Mouse (Mus musculus): Measurements from ENCODE around the gene Tarbp2. TPM values are rescaled to one million over a fixed set of nuclear protein-coding genes. Genes with fewer than 3 reads are reported as not detected.

Tarbp2 gene
- polyA plus RNA-seq, 1 experiment: 47.5 TPM

DNA sequence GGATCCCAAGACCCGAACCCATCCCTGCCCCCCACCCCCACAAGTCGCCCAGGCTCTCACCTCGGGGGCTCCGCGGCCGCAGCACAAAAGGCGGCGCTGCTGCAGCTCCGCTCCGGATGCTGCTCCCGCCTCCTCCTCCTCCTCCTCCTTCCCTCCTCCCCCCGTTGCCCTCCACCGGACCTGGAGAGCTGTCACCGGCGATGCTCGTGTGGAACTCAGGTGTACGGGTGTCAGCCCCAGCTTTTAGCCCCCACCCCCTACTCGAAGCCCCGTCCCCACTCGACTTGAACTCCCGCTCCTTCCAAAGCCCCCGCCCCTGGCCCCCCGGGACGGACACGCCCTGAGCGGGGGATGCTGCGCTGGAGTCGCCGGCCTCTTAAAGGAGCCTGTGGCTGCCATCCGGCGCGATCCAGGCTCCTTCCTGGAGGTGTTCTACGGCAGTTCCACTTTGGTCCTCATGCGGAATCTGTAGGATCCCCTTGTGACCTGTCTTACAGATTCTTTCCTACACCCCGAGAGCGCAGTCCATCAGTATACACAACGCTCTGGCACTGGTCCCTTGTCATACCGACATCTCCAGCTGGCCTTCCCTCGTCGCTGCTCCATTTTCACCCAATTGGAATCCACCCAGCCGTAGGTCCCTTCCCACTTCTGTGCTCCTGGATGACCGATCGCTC is 1.1 kb upstream of the Tarbp2 start, which contains the start of gene Map3k12:
Map3k12 (minus strand) TSS at position 337 of the 677 bp plus-strand sequence.
- Histone ChIP-seq H3K9ac (ENCODE audit: low read depth, poor library complexity, severe bottlenecking) (peak within 1 kb of the TSS; percentile 62), H3K27me3 (ENCODE audit: control insufficient read depth, insufficient read depth, low read length, poor library complexity, severe bottlenecking) (no peaks in the 10 kb centered on the region), H3K27ac (ENCODE audit: insufficient read depth, low read length) (peak within 1 kb of the TSS; percentile 63), H3K36me3 (ENCODE audit: control insufficient read depth, insufficient read depth, low read length, poor library complexity, severe bottlenecking) (no peaks in the 10 kb centered on the region), H3K4me1 (ENCODE audit: control insufficient read depth, insufficient read depth, low read length) (peaks cover 6% of the 10 kb centered on the region), H3K4me3 (ENCODE audit: low read depth, low read length) (peak within 1 kb of the TSS; percentile 67), H3K9me3 (replicated peaks; ENCODE audit: control insufficient read depth, insufficient read depth, low read length, poor library complexity, severe bottlenecking) (no peaks in the 10 kb centered on the region)
- no peak for TF ChIP-seq CTCF (IDR thresholded peaks at IDR 0.05; ENCODE audit: low read depth, low read length)
- no peak for TF ChIP-seq POLR2A (IDR thresholded peaks at IDR 0.05; ENCODE audit: insufficient read depth, low read length)
- no peak for TF ChIP-seq EP300 (IDR thresholded peaks at IDR 0.05; ENCODE audit: insufficient read depth, low read depth, low read length)

GRCm38 (mm10) chr15:102517631-102517975 is 389 bp upstream of the Tarbp2 start:
- TF ChIP-seq POLR2A (IDR thresholded peaks at IDR 0.05; ENCODE audit: insufficient read depth, low read length) (peak; percentile 78), CTCF (IDR thresholded peaks at IDR 0.05; ENCODE audit: low read depth, low read length) (no peak)
- H3K4me1 ChIP-seq (ENCODE audit: control insufficient read depth, insufficient read depth, low read length): peaks cover 3% of the 10 kb centered on the region
- H3K36me3 ChIP-seq (ENCODE audit: control insufficient read depth, insufficient read depth, low read length, poor library complexity, severe bottlenecking): peaks cover 4% of the 10 kb centered on the region; the same call in 1 of the 2 replicates
- no peaks in the 10 kb centered on the region for H3K9me3 ChIP-seq (replicated peaks; ENCODE audit: control insufficient read depth, insufficient read depth, low read length, poor library complexity, severe bottlenecking)
- H3K27me3 ChIP-seq (ENCODE audit: control insufficient read depth, insufficient read depth, low read length, poor library complexity, severe bottlenecking): no peaks in the 10 kb centered on the region
- no peak overlapping the region for H3K27ac ChIP-seq (ENCODE audit: insufficient read depth, low read length)
- H3K9ac ChIP-seq (ENCODE audit: low read depth, poor library complexity, severe bottlenecking): peak overlapping the region; percentile 62
- H3K4me3 ChIP-seq (ENCODE audit: low read depth, low read length): peak overlapping the region; percentile 65

GRCm38 (mm10) chr15:102518859-102519201 is 838 bp downstream of the Tarbp2 start:
- H3K4me1 ChIP-seq (ENCODE audit: control insufficient read depth, insufficient read depth, low read length): peaks cover 3% of the 10 kb centered on the region
- peak overlapping the region; percentile 36; the same call in 1 of the 2 replicates for H3K27ac ChIP-seq (ENCODE audit: insufficient read depth, low read length)
- H3K36me3 ChIP-seq (ENCODE audit: control insufficient read depth, insufficient read depth, low read length, poor library complexity, severe bottlenecking): peaks cover 6% of the 10 kb centered on the region; the same call in 1 of the 2 replicates
- H3K4me3 ChIP-seq (ENCODE audit: low read depth, low read length): peak overlapping the region; percentile 95
- H3K9me3 ChIP-seq (replicated peaks; ENCODE audit: control insufficient read depth, insufficient read depth, low read length, poor library complexity, severe bottlenecking): no peaks in the 10 kb centered on the region
- H3K27me3 ChIP-seq (ENCODE audit: control insufficient read depth, insufficient read depth, low read length, poor library complexity, severe bottlenecking): no peaks in the 10 kb centered on the region
- peak overlapping the region; percentile 68 for H3K9ac ChIP-seq (ENCODE audit: low read depth, poor library complexity, severe bottlenecking)
- TF ChIP-seq POLR2A (IDR thresholded peaks at IDR 0.05; ENCODE audit: insufficient read depth, low read length) (no peak), CTCF (IDR thresholded peaks at IDR 0.05; ENCODE audit: low read depth, low read length) (no peak), EP300 (IDR thresholded peaks at IDR 0.05; ENCODE audit: insufficient read depth, low read depth, low read length) (no peak)

DNA sequence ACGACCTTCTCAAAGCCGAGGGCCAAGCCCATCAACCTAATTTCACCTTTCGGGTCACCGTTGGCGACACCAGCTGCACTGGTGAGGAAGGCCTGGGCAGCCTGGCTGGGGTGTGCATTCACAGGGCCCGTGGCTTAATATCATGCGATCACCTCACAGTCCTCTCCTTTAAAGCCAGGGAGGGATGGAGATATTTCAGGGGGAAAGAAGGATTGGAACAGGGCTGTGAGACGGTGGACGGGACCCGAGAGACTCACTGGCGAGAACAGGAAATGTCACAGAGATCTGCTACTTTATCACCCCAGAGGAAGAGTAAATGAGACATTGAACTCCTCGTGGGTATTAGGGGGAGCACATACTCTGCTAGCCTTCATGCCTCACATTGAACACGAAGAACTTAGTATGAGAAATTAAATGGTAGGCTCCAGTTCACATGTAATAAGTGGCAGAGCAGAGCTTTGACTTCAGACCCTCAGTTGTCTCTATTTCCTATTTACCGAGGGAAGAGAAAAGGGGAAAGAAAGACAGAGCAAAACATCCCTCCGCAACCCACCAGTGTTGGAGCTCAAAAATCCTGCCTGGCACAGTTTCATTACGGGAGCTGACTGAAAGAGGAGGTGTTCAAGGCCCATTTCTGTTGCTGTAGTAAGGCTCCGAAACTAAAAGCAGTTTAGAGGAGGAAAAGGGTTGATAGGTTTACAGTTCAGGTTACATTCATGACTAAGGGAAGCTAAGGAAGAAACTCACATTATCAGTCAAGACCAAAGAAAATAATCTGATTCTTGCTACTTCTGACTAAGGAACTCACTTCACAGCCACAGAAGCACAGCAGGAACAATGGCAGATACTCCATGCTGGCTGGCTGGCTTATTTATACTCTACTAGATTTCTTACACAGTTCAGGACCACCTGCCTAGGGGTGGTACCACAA is 1.5 kb downstream of the Tarbp2 start:
- Histone ChIP-seq H3K9ac (ENCODE audit: low read depth, poor library complexity, severe bottlenecking) (peak overlapping the region; percentile 68), H3K9me3 (replicated peaks; ENCODE audit: control insufficient read depth, insufficient read depth, low read length, poor library complexity, severe bottlenecking) (no peaks in the 10 kb centered on the region), H3K4me3 (ENCODE audit: low read depth, low read length) (peak overlapping the region; percentile 95), H3K27ac (ENCODE audit: insufficient read depth, low read length) (no peak overlapping the region), H3K27me3 (ENCODE audit: control insufficient read depth, insufficient read depth, low read length, poor library complexity, severe bottlenecking) (no peaks in the 10 kb centered on the region), H3K36me3 (ENCODE audit: control insufficient read depth, insufficient read depth, low read length, poor library complexity, severe bottlenecking) (peaks cover 7% of the 10 kb centered on the region; the same call in 1 of the 2 replicates), H3K4me1 (ENCODE audit: control insufficient read depth, insufficient read depth, low read length) (peaks cover 3% of the 10 kb centered on the region)
- no peak for TF ChIP-seq EP300 (IDR thresholded peaks at IDR 0.05; ENCODE audit: insufficient read depth, low read depth, low read length)
- TF ChIP-seq CTCF (IDR thresholded peaks at IDR 0.05; ENCODE audit: low read depth, low read length): no peak
- TF ChIP-seq POLR2A (IDR thresholded peaks at IDR 0.05; ENCODE audit: insufficient read depth, low read length): no peak

- peaks cover 3% of the 10 kb centered on the region for H3K4me1 ChIP-seq (ENCODE audit: control insufficient read depth, insufficient read depth, low read length)
- H3K9ac ChIP-seq (ENCODE audit: low read depth, poor library complexity, severe bottlenecking): peak overlapping the region; percentile 68; the same call in 1 of the 2 replicates
- TF ChIP-seq EP300 (IDR thresholded peaks at IDR 0.05; ENCODE audit: insufficient read depth, low read depth, low read length) (no peak), POLR2A (IDR thresholded peaks at IDR 0.05; ENCODE audit: insufficient read depth, low read length) (no peak), CTCF (IDR thresholded peaks at IDR 0.05; ENCODE audit: low read depth, low read length) (no peak)
- no peak overlapping the region for H3K27ac ChIP-seq (ENCODE audit: insufficient read depth, low read length)
- H3K4me3 ChIP-seq (ENCODE audit: low read depth, low read length): no peak overlapping the region
- no peaks in the 10 kb centered on the region for H3K27me3 ChIP-seq (ENCODE audit: control insufficient read depth, insufficient read depth, low read length, poor library complexity, severe bottlenecking)
- peaks cover 7% of the 10 kb centered on the region; the same call in 1 of the 2 replicates for H3K36me3 ChIP-seq (ENCODE audit: control insufficient read depth, insufficient read depth, low read length, poor library complexity, severe bottlenecking)
- H3K9me3 ChIP-seq (replicated peaks; ENCODE audit: control insufficient read depth, insufficient read depth, low read length, poor library complexity, severe bottlenecking): no peaks in the 10 kb centered on the region
Measured at GRCm38 (mm10) chr15:102520416-102520815, 2.4 kb downstream of the Tarbp2 start.
